Mouse (Mus musculus): Measurements from ENCODE around the gene Sh3d21. TPM values are rescaled to one million over a fixed set of nuclear protein-coding genes. Genes with fewer than 3 reads are reported as not detected.

The Sh3d21 gene
- polyA plus RNA-seq, 1 experiment from 2014 or later: 2.3 TPM

- Histone ChIP-seq H3K36me3 (ENCODE audit: control insufficient read depth, insufficient read depth, low read length) (no peaks in the 10 kb centered on the region; the same call in 1 of the 2 replicates), H3K27me3 (replicated peaks; ENCODE audit: control insufficient read depth, insufficient read depth, low read length) (peaks cover 24% of the 10 kb centered on the region), H3K4me3 (ENCODE audit: low read depth, low read length) (no peak overlapping the region), H3K4me1 (replicated peaks; ENCODE audit: control insufficient read depth, insufficient read depth, low read length) (peaks cover 41% of the 10 kb centered on the region), H3K27ac (ENCODE audit: low read depth, low read length) (no peak overlapping the region), H3K9ac (ENCODE audit: low read depth, low read length) (no peak overlapping the region), H3K9me3 (ENCODE audit: control insufficient read depth, low read length) (no peaks in the 10 kb centered on the region; the same call in 1 of the 2 replicates), H3K4me2 (no peak overlapping the region)
- whole genome bisulfite sequencing: 36% methylated on average over 14 of the region's 14 CpGs
- ATAC-seq (replicated peaks; ENCODE audit: low FRiP score) (no peak), DNase-seq (ENCODE audit: low spot score) (no peak)
These were observed 10.4 kb downstream of the Sh3d21 start for GRCm38 (mm10) chr4:126152864-126153263.

GRCm38 (mm10) chr4:126151701-126152440 lies 11.4 kb downstream of the Sh3d21 start:
- Histone ChIP-seq H3K27ac (ENCODE audit: low read depth, low read length) (no peak overlapping the region), H3K9ac (ENCODE audit: low read depth, low read length) (no peak overlapping the region), H3K4me1 (replicated peaks; ENCODE audit: control insufficient read depth, insufficient read depth, low read length) (peaks cover 46% of the 10 kb centered on the region), H3K4me2 (no peak overlapping the region), H3K36me3 (ENCODE audit: control insufficient read depth, insufficient read depth, low read length) (no peaks in the 10 kb centered on the region; the same call in 1 of the 2 replicates), H3K9me3 (ENCODE audit: control insufficient read depth, low read length) (no peaks in the 10 kb centered on the region; the same call in 1 of the 2 replicates), H3K27me3 (replicated peaks; ENCODE audit: control insufficient read depth, insufficient read depth, low read length) (peaks cover 33% of the 10 kb centered on the region), H3K4me3 (ENCODE audit: low read depth, low read length) (no peak overlapping the region)
- DNase-seq (ENCODE audit: low spot score) (no peak), ATAC-seq (replicated peaks; ENCODE audit: low FRiP score) (no peak)
- 84% methylated on average over 16 of the region's 16 CpGs for WGBS

DNA sequence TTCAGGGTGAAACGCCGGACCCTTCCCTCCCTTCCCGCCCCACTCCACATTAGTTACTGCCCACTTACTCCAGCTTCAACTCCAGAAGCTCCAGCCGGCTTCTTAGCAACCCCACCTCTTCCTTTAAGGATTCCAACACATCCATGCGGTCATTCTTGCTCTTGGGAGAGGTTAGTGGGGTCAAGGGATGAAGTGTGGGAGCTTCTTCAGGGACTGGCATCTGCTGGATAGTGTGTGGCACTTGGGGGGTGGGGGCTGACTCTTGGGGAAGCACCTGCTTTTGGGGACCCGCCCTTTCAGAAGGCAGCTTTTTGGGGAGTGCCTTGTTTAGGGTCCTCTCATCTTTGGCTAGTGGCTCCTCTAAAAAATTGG lies 12.4 kb downstream of the Sh3d21 start:
- peaks cover 36% of the 10 kb centered on the region for H3K27me3 ChIP-seq (replicated peaks; ENCODE audit: control insufficient read depth, insufficient read depth, low read length)
- peak overlapping the region; percentile 10; the same call in 1 of the 2 replicates for H3K4me3 ChIP-seq (ENCODE audit: low read depth, low read length)
- peak overlapping the region; percentile 57 for H3K4me2 ChIP-seq
- H3K9ac ChIP-seq (ENCODE audit: low read depth, low read length): no peak overlapping the region
- no peaks in the 10 kb centered on the region for H3K9me3 ChIP-seq (ENCODE audit: control insufficient read depth, low read length)
- DNase-seq (ENCODE audit: low spot score) (no peak), ATAC-seq (replicated peaks; ENCODE audit: low FRiP score) (no peak)
- no peaks in the 10 kb centered on the region for H3K36me3 ChIP-seq (ENCODE audit: control insufficient read depth, insufficient read depth, low read length)
- peaks cover 46% of the 10 kb centered on the region for H3K4me1 ChIP-seq (replicated peaks; ENCODE audit: control insufficient read depth, insufficient read depth, low read length)
- WGBS: 59% methylated on average over 6 of the region's 6 CpGs
- H3K27ac ChIP-seq (ENCODE audit: low read depth, low read length): peak overlapping the region; percentile 14; the same call in 1 of the 2 replicates

GRCm38 (mm10) chr4:126150297-126150948 lies 12.9 kb downstream of the Sh3d21 start:
- peak; percentile 74 for DNase-seq (ENCODE audit: low spot score)
- peak overlapping the region; percentile 14; the same call in 1 of the 2 replicates for H3K27ac ChIP-seq (ENCODE audit: low read depth, low read length)
- H3K4me3 ChIP-seq (ENCODE audit: low read depth, low read length): peak overlapping the region; percentile 68
- peak; percentile 45 for ATAC-seq (replicated peaks; ENCODE audit: low FRiP score)
- no peaks in the 10 kb centered on the region for H3K36me3 ChIP-seq (ENCODE audit: control insufficient read depth, insufficient read depth, low read length)
- H3K4me2 ChIP-seq: peak overlapping the region; percentile 57
- WGBS: 43% methylated on average over 16 of the region's 16 CpGs
- no peak overlapping the region for H3K9ac ChIP-seq (ENCODE audit: low read depth, low read length)
- no peaks in the 10 kb centered on the region for H3K9me3 ChIP-seq (ENCODE audit: control insufficient read depth, low read length)
- peaks cover 41% of the 10 kb centered on the region for H3K4me1 ChIP-seq (replicated peaks; ENCODE audit: control insufficient read depth, insufficient read depth, low read length)
- H3K27me3 ChIP-seq (replicated peaks; ENCODE audit: control insufficient read depth, insufficient read depth, low read length): peaks cover 36% of the 10 kb centered on the region

DNA sequence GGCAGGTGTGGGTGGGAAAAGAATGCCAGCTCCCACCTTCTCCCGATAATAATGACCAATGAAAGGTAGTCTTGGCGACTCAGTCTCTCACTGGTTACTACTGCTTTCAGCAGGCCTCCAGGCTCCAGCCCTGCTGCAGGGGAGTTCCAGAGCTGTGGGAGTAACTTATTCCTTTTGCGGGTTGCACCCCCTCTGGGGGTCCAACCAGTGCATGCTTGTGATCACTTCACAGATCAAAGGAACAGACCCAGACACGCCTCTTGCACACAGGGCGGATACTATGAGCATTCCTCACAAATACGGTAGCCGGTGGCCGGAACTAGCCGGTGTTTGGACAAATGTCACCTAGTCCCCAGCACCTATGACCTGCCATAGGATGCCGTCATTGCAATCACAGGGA lies 13.5 kb downstream of the Sh3d21 start:
- H3K4me1 ChIP-seq (replicated peaks; ENCODE audit: control insufficient read depth, insufficient read depth, low read length): peaks cover 38% of the 10 kb centered on the region
- 55% methylated on average over 10 of the region's 10 CpGs for WGBS

GRCm38 (mm10) chr4:126149041-126149676 lies 14.1 kb downstream of the Sh3d21 start:
- 29% methylated on average over 41 of the region's 42 CpGs for WGBS
- Histone ChIP-seq H3K9me3 (ENCODE audit: control insufficient read depth, low read length) (no peaks in the 10 kb centered on the region), H3K36me3 (ENCODE audit: control insufficient read depth, insufficient read depth, low read length) (no peaks in the 10 kb centered on the region), H3K4me1 (replicated peaks; ENCODE audit: control insufficient read depth, insufficient read depth, low read length) (peaks cover 38% of the 10 kb centered on the region), H3K4me3 (ENCODE audit: low read depth, low read length) (peak overlapping the region; percentile 68), H3K27me3 (replicated peaks; ENCODE audit: control insufficient read depth, insufficient read depth, low read length) (peaks cover 36% of the 10 kb centered on the region), H3K27ac (ENCODE audit: low read depth, low read length) (peak overlapping the region; percentile 87), H3K4me2 (peak overlapping the region; percentile 57), H3K9ac (ENCODE audit: low read depth, low read length) (peak overlapping the region; percentile 26)
- no peak for DNase-seq (ENCODE audit: low spot score)
- ATAC-seq (replicated peaks; ENCODE audit: low FRiP score): no peak

More for the DNA sequence above, 13.5 kb downstream of the Sh3d21 start:
- Histone ChIP-seq H3K27ac (ENCODE audit: low read depth, low read length) (no peak overlapping the region; the same call in 1 of the 2 replicates), H3K4me2 (peak overlapping the region; percentile 57), H3K36me3 (ENCODE audit: control insufficient read depth, insufficient read depth, low read length) (no peaks in the 10 kb centered on the region), H3K27me3 (replicated peaks; ENCODE audit: control insufficient read depth, insufficient read depth, low read length) (peaks cover 36% of the 10 kb centered on the region), H3K9ac (ENCODE audit: low read depth, low read length) (no peak overlapping the region), H3K4me3 (ENCODE audit: low read depth, low read length) (peak overlapping the region; percentile 68), H3K9me3 (ENCODE audit: control insufficient read depth, low read length) (no peaks in the 10 kb centered on the region)
- DNase-seq (ENCODE audit: low spot score) (no peak), ATAC-seq (replicated peaks; ENCODE audit: low FRiP score) (no peak)

DNA sequence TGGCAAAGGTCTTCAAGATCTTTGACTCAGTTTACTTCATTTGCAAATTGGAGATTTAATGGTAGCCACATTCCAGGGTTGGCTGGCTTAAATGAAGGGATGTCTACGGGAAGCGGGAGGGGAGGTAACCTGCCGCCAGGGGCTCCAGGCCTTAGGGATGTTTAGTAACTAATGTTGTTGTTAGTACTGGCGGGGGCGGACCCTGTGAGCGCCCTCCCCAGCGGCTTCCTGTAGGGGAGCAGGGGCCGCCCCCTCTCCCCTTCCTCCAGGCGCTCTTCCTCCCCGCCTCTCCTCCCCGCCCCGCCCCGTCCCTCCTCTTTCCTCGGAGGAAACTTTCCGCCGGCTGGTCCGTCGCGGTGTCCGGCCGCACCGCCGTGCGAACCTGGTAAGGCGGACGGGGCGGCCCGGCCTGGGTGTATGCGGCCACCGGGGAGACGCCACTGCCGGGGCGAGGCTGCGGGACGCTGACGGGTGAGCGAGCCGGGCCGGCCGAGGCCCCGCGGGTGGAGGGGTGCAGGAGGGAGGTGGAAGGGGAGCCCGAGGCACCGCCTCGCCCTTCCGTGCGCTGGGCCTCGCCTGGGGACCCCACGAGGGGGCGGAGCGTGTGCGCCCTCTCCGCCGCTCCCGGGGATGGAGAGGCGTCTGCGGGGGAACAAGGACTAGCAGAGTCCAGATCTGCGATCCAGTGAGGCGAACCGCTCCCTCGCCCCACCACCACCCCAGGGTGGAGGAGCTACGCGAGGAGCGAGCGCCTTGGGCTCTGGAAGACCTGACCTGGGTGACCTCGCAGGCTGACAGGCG lies 14.9 kb downstream of the Sh3d21 start:
- ATAC-seq (replicated peaks; ENCODE audit: low FRiP score): peak; percentile 33; the same call in 1 of the 2 replicates
- WGBS: 1% methylated on average over 64 of the region's 67 CpGs

More for the DNA sequence above, 14.9 kb downstream of the Sh3d21 start:
- Histone ChIP-seq H3K9me3 (ENCODE audit: control insufficient read depth, low read length) (no peaks in the 10 kb centered on the region), H3K27ac (ENCODE audit: low read depth, low read length) (peak overlapping the region; percentile 87), H3K4me3 (ENCODE audit: low read depth, low read length) (peak overlapping the region; percentile 68), H3K9ac (ENCODE audit: low read depth, low read length) (peak overlapping the region; percentile 26), H3K4me2 (peak overlapping the region; percentile 57), H3K4me1 (replicated peaks; ENCODE audit: control insufficient read depth, insufficient read depth, low read length) (peaks cover 38% of the 10 kb centered on the region), H3K36me3 (ENCODE audit: control insufficient read depth, insufficient read depth, low read length) (no peaks in the 10 kb centered on the region), H3K27me3 (replicated peaks; ENCODE audit: control insufficient read depth, insufficient read depth, low read length) (peaks cover 36% of the 10 kb centered on the region)
- DNase-seq (ENCODE audit: low spot score): peak; percentile 69

Data from liver, embryonic 11.5 days (tissue).